Mouse (Mus musculus) limb, embryonic 15.5 days (tissue): Measurements from ENCODE around the gene Vmn2r43. TPM values are rescaled to one million over a fixed set of nuclear protein-coding genes. Genes with fewer than 3 reads are reported as not detected.
"Not testable (repeated sequence)": the region's sequence is repeated elsewhere in the genome, so short reads cannot be mapped to it uniquely, and the experiment has no call there.

ENCODE experiments used
- ATAC-seq: fragments of 200-750 bp; cut with Nextera tagmentation; 2 replicates; pipeline ENCODE4 v1.8.0; 2017; ENCODE audit warnings: low read depth, moderate TSS enrichment; ENCODE audit not compliant: insufficient number of reproducible peaks, low FRiP score, low TSS enrichment
- H3K27ac ChIP-seq: fragments of 300-500 bp; sonication (generic); 2 replicates; pipeline ENCODE4 v1.5.1; 2015; ENCODE audit warnings: moderate library complexity, mild to moderate bottlenecking, inconsistent platforms
- H3K27me3 ChIP-seq: fragments of 300-500 bp; sonication (generic); 2 replicates; pipeline ENCODE4 v1.6.1; 2015; ENCODE audit warnings: inconsistent platforms
- H3K36me3 ChIP-seq: fragments of 300-500 bp; sonication (generic); 2 replicates; pipeline ENCODE4 v1.6.1; 2015; ENCODE audit warnings: inconsistent platforms
- H3K4me1 ChIP-seq: fragments of 300-500 bp; sonication (generic); 2 replicates; pipeline ENCODE4 v1.6.1; 2015; ENCODE audit warnings: inconsistent platforms
- H3K4me2 ChIP-seq: fragments of 300-500 bp; sonication (generic); 2 replicates; pipeline ENCODE4 v1.6.1; 2015; ENCODE audit warnings: mild to moderate bottlenecking, inconsistent platforms
- H3K4me3 ChIP-seq: fragments of 300-500 bp; sonication (generic); 2 replicates; pipeline ENCODE4 v1.5.1; 2015; ENCODE audit warnings: mild to moderate bottlenecking, inconsistent platforms
- H3K9ac ChIP-seq: fragments of 300-500 bp; sonication (generic); 2 replicates; pipeline ENCODE4 v1.6.1; 2015; ENCODE audit warnings: inconsistent platforms
- H3K9me3 ChIP-seq: fragments of 300-500 bp; sonication (generic); 2 replicates; pipeline ENCODE4 v1.6.1; 2016; ENCODE audit warnings: inconsistent platforms
- WGBS: fragments of 180-500 bp; shearing (Covaris S2); methylation state at CpG from one replicate; pipeline ENCODE4 v1.1.7; 2015; 5-methylcytosine and 5-hydroxymethylcytosine counted together
- polyA plus RNA-seq: library from polyadenylated mRNA; unstranded; fragments of >200 nt; fragmentation: Nextera tagmentation; extraction: Ambion mirVana; gene quantifications from 2 replicates; pipeline ENCODE4 v1.2.1, GENCODE M21; 2015

The Vmn2r43 gene
- polyA plus RNA-seq: not detected in 2 replicates

DNA sequence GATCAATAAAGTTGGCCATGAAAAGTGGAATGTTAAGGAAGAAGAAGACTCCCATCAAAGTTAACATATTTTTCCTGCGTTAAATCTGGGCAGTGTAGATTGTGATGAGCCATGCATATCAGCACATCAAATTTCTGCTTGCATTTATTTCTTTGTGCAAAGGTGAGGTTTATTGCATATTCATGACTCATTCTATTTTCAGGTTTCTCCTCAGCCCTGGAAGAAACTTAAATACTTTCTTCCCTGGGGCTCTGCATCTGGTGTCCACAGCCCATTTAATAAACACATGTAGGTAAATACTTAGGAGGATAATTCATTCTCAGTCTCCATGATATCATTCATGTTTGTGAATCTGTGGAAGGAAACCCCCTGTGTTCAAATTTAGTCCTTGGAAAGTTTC is at the start of gene Vmn2r43:
TSS of gene Vmn2r43 (minus strand) at position 101 of the 400 bp plus-strand sequence.
- not testable (repeated sequence) for H3K4me3 ChIP-seq, H3K9me3 ChIP-seq, H3K9ac ChIP-seq, H3K27ac ChIP-seq, H3K4me2 ChIP-seq, ATAC-seq, H3K4me1 ChIP-seq, H3K27me3 ChIP-seq, H3K36me3 ChIP-seq
- no CpG with 5 or more reads among the region's 1 CpGs for WGBS

DNA sequence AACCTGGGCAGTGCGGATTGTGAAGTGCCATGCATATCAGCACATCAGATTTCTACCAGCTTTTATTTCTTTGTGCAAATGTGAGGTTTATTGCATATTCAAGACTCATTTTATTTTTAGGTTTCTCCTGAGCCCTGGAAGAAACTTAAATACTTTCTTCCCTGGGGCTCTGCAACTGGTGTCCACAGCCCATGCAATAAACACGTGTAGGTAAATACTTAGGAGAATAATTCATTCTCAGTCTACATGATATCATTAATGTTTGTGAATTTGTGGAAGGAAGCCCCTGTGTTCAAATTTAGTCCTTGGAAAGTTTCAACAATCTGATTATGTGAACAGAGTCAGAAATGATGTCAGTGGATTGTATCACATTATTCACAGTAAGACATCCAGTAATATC is 60.2 kb downstream of the Vmn2r43 start, which contains the start of gene Vmn2r42:
TSS of gene Vmn2r42 (minus strand) at position 101 of the 400 bp plus-strand sequence.
- ATAC-seq, H3K4me3 ChIP-seq: not testable (repeated sequence)

More for the DNA sequence above, 60.2 kb downstream of the Vmn2r43 start, which contains the start of gene Vmn2r42:
- not testable (repeated sequence) for H3K27me3 ChIP-seq, H3K4me1 ChIP-seq, H3K9ac ChIP-seq, H3K27ac ChIP-seq, H3K36me3 ChIP-seq, H3K9me3 ChIP-seq, H3K4me2 ChIP-seq
- WGBS: no CpG with 5 or more reads among the region's 2 CpGs

Other genes with a start within 250 kb of the Vmn2r43 start
- not detected in 2 replicates for gene Vmn2r41, start 98.9 kb downstream of the Vmn2r43 start, polyA plus RNA-seq
- not detected in 2 replicates for gene Vmn2r42, start 60.3 kb downstream of the Vmn2r43 start, polyA plus RNA-seq
- not detected in 2 replicates for gene Vmn2r44, start 122.7 kb upstream of the Vmn2r43 start, polyA plus RNA-seq
- not detected in 2 replicates for gene Vmn2r45, start 228.5 kb upstream of the Vmn2r43 start, polyA plus RNA-seq